In the genomic region with DNA sequence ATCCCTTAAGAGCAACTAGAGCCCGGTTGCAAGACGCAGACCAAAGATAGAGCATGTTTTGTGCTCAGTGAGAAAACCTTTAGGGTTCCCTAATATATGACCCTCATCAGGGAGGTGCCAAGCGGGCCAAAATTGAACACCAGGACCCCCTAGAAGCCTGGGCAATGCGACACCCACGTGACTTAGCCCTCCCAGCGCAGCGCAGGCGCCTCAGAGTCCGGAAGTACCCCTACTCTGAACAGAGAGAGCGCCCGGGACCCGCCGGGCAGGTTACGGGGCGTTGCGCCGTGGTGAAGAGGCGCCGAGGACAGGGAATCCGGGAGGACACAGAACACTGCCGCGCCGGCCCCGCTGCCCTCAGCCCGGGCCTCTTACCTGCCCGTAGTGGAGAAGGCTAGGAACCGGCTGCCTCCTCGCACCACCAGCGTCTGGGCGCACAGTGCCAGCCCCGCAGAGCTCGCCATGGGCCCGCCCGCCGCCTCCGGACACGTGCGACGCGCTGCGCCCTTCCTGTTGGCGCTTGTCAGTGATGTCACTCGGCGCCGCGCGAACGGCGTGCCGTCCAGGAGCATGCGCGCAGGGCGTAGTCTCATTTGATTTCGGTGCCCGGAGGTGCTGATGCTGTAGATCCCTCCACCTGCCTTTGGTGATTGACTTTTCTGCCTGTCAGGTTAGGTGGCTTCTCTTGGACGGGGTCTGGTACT, we compare ENCODE assay signal across 7 mouse cellular contexts. TPM values are rescaled to one million over a fixed set of nuclear protein-coding genes. Genes with fewer than 3 reads are reported as not detected.
DNase-seq lines count a peak whose midpoint lies in the region; ATAC-seq and TF ChIP-seq lines count a peak whose summit lies in the region.

No protein-coding gene starts in this region.

- peaks cover 29% of the 10 kb centered on the region for H3K36me3 ChIP-seq in intestine, postnatal 0 days (ENCODE audit: control insufficient read depth, insufficient read depth)
- H3K36me3 ChIP-seq in midbrain, embryonic 12.5 days = peaks cover 34% of the 10 kb centered on the region
- H3K36me3 ChIP-seq in small intestine, adult 2 months (ENCODE audit: control insufficient read depth, insufficient read depth, low read length) = peaks cover 10% of the 10 kb centered on the region

- no peak for TF ChIP-seq CTCF in intestine, postnatal 0 days (IDR thresholded peaks at IDR 0.05; ENCODE audit: low read depth)
- TF ChIP-seq CTCF in small intestine, adult 2 months (IDR thresholded peaks at IDR 0.05; ENCODE audit: extremely low read depth, insufficient read length, insufficient replicate concordance, low read depth, low read length) = no peak

- H3K27me3 ChIP-seq in intestine, postnatal 0 days (replicated peaks; ENCODE audit: control insufficient read depth, insufficient read depth, low read length) = no peaks in the 10 kb centered on the region
- no peaks in the 10 kb centered on the region for H3K27me3 ChIP-seq in midbrain, embryonic 12.5 days
- no peaks in the 10 kb centered on the region for H3K27me3 ChIP-seq in small intestine, adult 2 months (ENCODE audit: control insufficient read depth, insufficient read depth, low read length)

- peak overlapping the region; percentile 96 for H3K4me2 ChIP-seq in intestine, postnatal 0 days (replicated peaks; ENCODE audit: low read depth)
- peak overlapping the region; percentile 69 for H3K4me2 ChIP-seq in midbrain, embryonic 12.5 days (replicated peaks)

- peak overlapping the region; percentile 70 for H3K9ac ChIP-seq in intestine, postnatal 0 days (ENCODE audit: low read depth, low read length)
- H3K9ac ChIP-seq in midbrain, embryonic 12.5 days (replicated peaks) = peak overlapping the region; percentile 65

- intact Hi-C loops in left cerebral cortex, postnatal 4 days (cut with DNase I) = loop anchor here (5.0 kb wide), 1 partner anchor 50 kb away; the partner anchor contains the start of gene Pknox1

- 0 out of 2 replicates have a peak, but pooled peaks have one; percentile 7 for TF ChIP-seq POLR2A in small intestine, adult 2 months (IDR thresholded peaks at IDR 0.05; ENCODE audit: low read depth, low read length)

- peak overlapping the region; percentile 82 for H3K27ac ChIP-seq in intestine, postnatal 0 days (ENCODE audit: low read depth, low read length)
- H3K27ac ChIP-seq in midbrain, embryonic 12.5 days (replicated peaks) = peak overlapping the region; percentile 63
- no peak overlapping the region for H3K27ac ChIP-seq in small intestine, adult 2 months (ENCODE audit: insufficient read depth, low read depth, low read length)

- H3K4me3 ChIP-seq in intestine, postnatal 0 days (ENCODE audit: low read depth, low read length) = peak overlapping the region; percentile 92
- peak overlapping the region; percentile 71 for H3K4me3 ChIP-seq in midbrain, embryonic 12.5 days
- peak overlapping the region; percentile 87 for H3K4me3 ChIP-seq in small intestine, adult 2 months (ENCODE audit: low read depth, low read length)

- H3K4me1 ChIP-seq in intestine, postnatal 0 days (replicated peaks; ENCODE audit: control insufficient read depth, insufficient read depth, low read length) = no peaks in the 10 kb centered on the region
- H3K4me1 ChIP-seq in midbrain, embryonic 12.5 days = peaks cover 14% of the 10 kb centered on the region
- H3K4me1 ChIP-seq in small intestine, adult 2 months (ENCODE audit: control insufficient read depth, insufficient read depth, insufficient read length, low read length) = peaks cover 4% of the 10 kb centered on the region; the same call in 1 of the 2 replicates

- 0% methylated on average over 56 of the region's 56 CpGs for WGBS in intestine, postnatal 0 days
- under 1% methylated on average over 56 of the region's 56 CpGs for WGBS in midbrain, embryonic 12.5 days
- WGBS in small intestine, adult 2 months = under 1% methylated on average over 56 of the region's 56 CpGs

- peak; percentile 92 for DNase-seq in adrenal gland, adult 2 months
- peak; percentile 85 for DNase-seq in embryo, embryonic 11.5 days (ENCODE audit: low read depth, low spot score)
- DNase-seq in gastrocnemius, postnatal 4 days (ENCODE audit: low spot score in 2 of 2) = peak; percentile 72 to 86
- DNase-seq in left cerebral cortex, postnatal 4 days = peak; percentile 88

- no peaks in the 10 kb centered on the region for H3K9me3 ChIP-seq in intestine, postnatal 0 days (ENCODE audit: control insufficient read depth)
- H3K9me3 ChIP-seq in midbrain, embryonic 12.5 days = no peaks in the 10 kb centered on the region

- peak; percentile 91 for ATAC-seq in intestine, postnatal 0 days
- peak; percentile 98 for ATAC-seq in midbrain, embryonic 12.5 days (ENCODE audit: low FRiP score, low read depth)

RNA-seq across cellular contexts. Expression of gene Wdr4, which starts 7.8 kb away (rescaled TPM):
- 10 to 100 TPM; 15.8 to 19.1 TPM for total RNA-seq in adrenal gland, adult 2 months (2021)
- 35.0 and 41.2 TPM in 2 replicates for polyA plus RNA-seq in adrenal gland, adult 2 months (2012; rRNA removed)
- total RNA-seq in gastrocnemius, postnatal 4 days (2021) = 10 to 100 TPM; 14.2 TPM
- 11.7 and 12.5 TPM in 2 replicates for polyA plus RNA-seq in intestine, postnatal 0 days (2015; fragmentation: Nextera tagmentation; extraction: Ambion mirVana)
- total RNA-seq in left cerebral cortex, postnatal 4 days (2021) = 10 to 100 TPM; 41.6 to 44.5 TPM
- 42.2 and 43.7 TPM in 2 replicates for polyA plus RNA-seq in midbrain, embryonic 12.5 days (2016; fragmentation: Nextera tagmentation; extraction: Ambion mirVana)
- 13.5 and 25.4 TPM in 2 replicates for polyA plus RNA-seq in small intestine, adult 2 months (2012; rRNA removed)

RNA-seq across cellular contexts. Expression of gene Ndufv3, which starts 8.0 kb away (rescaled TPM):
- 100 to 1,000 TPM; 472 to 552 TPM for total RNA-seq in adrenal gland, adult 2 months (2021)
- 84.6 and 101 TPM in 2 replicates for polyA plus RNA-seq in adrenal gland, adult 2 months (2012; rRNA removed)
- total RNA-seq in gastrocnemius, postnatal 4 days (2021) = 100 to 1,000 TPM; 385 to 388 TPM
- polyA plus RNA-seq in intestine, postnatal 0 days (2015; fragmentation: Nextera tagmentation; extraction: Ambion mirVana) = 534 and 558 TPM in 2 replicates
- 100 to 1,000 TPM; 269 to 291 TPM for total RNA-seq in left cerebral cortex, postnatal 4 days (2021)
- 257 and 265 TPM in 2 replicates for polyA plus RNA-seq in midbrain, embryonic 12.5 days (2016; fragmentation: Nextera tagmentation; extraction: Ambion mirVana)
- 156 and 168 TPM in 2 replicates for polyA plus RNA-seq in small intestine, adult 2 months (2012; rRNA removed)

RNA-seq across cellular contexts. Expression of gene Pknox1, which starts 52.6 kb away (rescaled TPM):
- 10 to 100 TPM; 20.6 to 24.3 TPM for total RNA-seq in adrenal gland, adult 2 months (2021)
- polyA plus RNA-seq in adrenal gland, adult 2 months (2012; rRNA removed) = 12.0 and 17.2 TPM in 2 replicates
- 10 to 100 TPM; 22.5 to 28.9 TPM for total RNA-seq in gastrocnemius, postnatal 4 days (2021)
- polyA plus RNA-seq in intestine, postnatal 0 days (2015; fragmentation: Nextera tagmentation; extraction: Ambion mirVana) = 10.3 and 11.2 TPM in 2 replicates
- 10 to 100 TPM; 17.8 to 18.8 TPM for total RNA-seq in left cerebral cortex, postnatal 4 days (2021)
- 25.2 and 25.7 TPM in 2 replicates for polyA plus RNA-seq in midbrain, embryonic 12.5 days (2016; fragmentation: Nextera tagmentation; extraction: Ambion mirVana)
- polyA plus RNA-seq in small intestine, adult 2 months (2012; rRNA removed) = 8.1 and 15.2 TPM in 2 replicates
